ENCODE assay signal across 8 mouse cellular contexts in genomic region chr5:151232576-151233299, GRCm38 (mm10). TPM values are rescaled to one million over a fixed set of nuclear protein-coding genes. Genes with fewer than 3 reads are reported as not detected.
DNase-seq lines count a peak whose midpoint lies in the region; ATAC-seq and TF ChIP-seq lines count a peak whose summit lies in the region.

No protein-coding gene starts in this region.

- TF ChIP-seq CTCF in left cerebral cortex, adult 2 months (IDR thresholded peaks at IDR 0.05) = no peak
- TF ChIP-seq CTCF in olfactory bulb, adult 2 months (IDR thresholded peaks at IDR 0.05; ENCODE audit: insufficient read depth, low read depth, low read length) = no peak

- no peaks in the 10 kb centered on the region for H3K9me3 ChIP-seq in forebrain, embryonic 10.5 days
- H3K9me3 ChIP-seq in limb, embryonic 12.5 days = no peaks in the 10 kb centered on the region

- peaks cover 15% of the 10 kb centered on the region for H3K4me1 ChIP-seq in forebrain, embryonic 10.5 days
- peaks cover 15% of the 10 kb centered on the region for H3K4me1 ChIP-seq in limb, embryonic 12.5 days (replicated peaks)
- H3K4me1 ChIP-seq in olfactory bulb, adult 2 months (ENCODE audit: control insufficient read depth, insufficient read depth, low read length) = peaks cover 9% of the 10 kb centered on the region

- no peak overlapping the region for H3K9ac ChIP-seq in limb, embryonic 12.5 days (replicated peaks)

- intact Hi-C loops in left cerebral cortex, adult 2 months (cut with DNase I) = loop anchor here (5.0 kb wide), 1 partner anchor 90 kb away; no protein-coding TSS in a partner anchor
- intact Hi-C loops in left cerebral cortex, postnatal 36 days (cut with DNase I) = loop anchor here (10.0 kb wide), 2 partner anchors 88 to 132 kb away; no protein-coding TSS in a partner anchor

- no peak for ATAC-seq in limb, embryonic 12.5 days (ENCODE audit: insufficient number of reproducible peaks, insufficient read depth, low FRiP score, low TSS enrichment, low read depth)
- ATAC-seq in frontal cortex, adult (ENCODE audit: low TSS enrichment) = no peak

- H3K4me2 ChIP-seq in limb, embryonic 12.5 days = peak overlapping the region; percentile 91

- 0 out of 2 replicates have a peak overlapping the region, but pooled peaks have one; percentile 59 for H3K27ac ChIP-seq in left cerebral cortex, adult 2 months
- H3K27ac ChIP-seq in forebrain, embryonic 10.5 days = no peak overlapping the region
- H3K27ac ChIP-seq in limb, embryonic 12.5 days = no peak overlapping the region
- no peak overlapping the region for H3K27ac ChIP-seq in olfactory bulb, adult 2 months (ENCODE audit: insufficient read depth, low read depth, low read length)

- DNase-seq in left cerebral cortex, adult 2 months (ENCODE audit: extremely low spot score in 1 of 2, low spot score in 2 of 2) = no peak
- no peak for DNase-seq in left cerebral cortex, postnatal 36 days (ENCODE audit: low spot score in 2 of 2)
- no peak for DNase-seq in forebrain, embryonic 10.5 days (ENCODE audit: extremely low spot score, low spot score)
- no peak for DNase-seq in thymus, postnatal 25 days
- DNase-seq in urinary bladder, postnatal 14 days (ENCODE audit: low spot score) = no peak

- peaks cover 38% of the 10 kb centered on the region for H3K27me3 ChIP-seq in forebrain, embryonic 10.5 days (ENCODE audit: poor library complexity, severe bottlenecking)
- H3K27me3 ChIP-seq in limb, embryonic 12.5 days = peaks cover 36% of the 10 kb centered on the region

- H3K36me3 ChIP-seq in forebrain, embryonic 10.5 days (replicated peaks) = no peaks in the 10 kb centered on the region
- H3K36me3 ChIP-seq in limb, embryonic 12.5 days = no peaks in the 10 kb centered on the region

- no peak for TF ChIP-seq POLR2A in olfactory bulb, adult 2 months (IDR thresholded peaks at IDR 0.05; ENCODE audit: insufficient read depth, low read depth, low read length)

- H3K4me3 ChIP-seq in left cerebral cortex, adult 2 months = peak overlapping the region; percentile 67
- H3K4me3 ChIP-seq in forebrain, embryonic 10.5 days = peak overlapping the region; percentile 66
- H3K4me3 ChIP-seq in limb, embryonic 12.5 days (replicated peaks) = peak overlapping the region; percentile 56
- peak overlapping the region; percentile 60 for H3K4me3 ChIP-seq in olfactory bulb, adult 2 months (ENCODE audit: insufficient read depth, low read depth, low read length)

- 21% methylated on average over 9 of the region's 13 CpGs for WGBS in forebrain, embryonic 10.5 days
- 21% methylated on average over 10 of the region's 13 CpGs for WGBS in limb, embryonic 12.5 days
- 40% methylated on average over 12 of the region's 13 CpGs for WGBS in olfactory bulb, adult 2 months

RNA-seq across cellular contexts. Expression of gene Stard13, which starts 0.9 kb away (rescaled TPM):
- total RNA-seq in left cerebral cortex, adult 2 months (2021) = 10 to 100 TPM; 10.6 to 18.4 TPM
- total RNA-seq in left cerebral cortex, postnatal 36 days (2021) = 10 to 100 TPM; 10.1 to 11.1 TPM
- polyA plus RNA-seq in forebrain, embryonic 10.5 days (2016; fragmentation: Nextera tagmentation; extraction: Ambion mirVana) = 3.1 and 3.7 TPM in 2 replicates
- 7.1 and 7.9 TPM in 2 replicates for polyA plus RNA-seq in limb, embryonic 12.5 days (2016; fragmentation: Nextera tagmentation; extraction: Ambion mirVana)
- not detected in 2 replicates for polyA plus RNA-seq in olfactory bulb, adult 2 months (2012; ENCODE audit: insufficient read depth, insufficient read length, low replicate concordance, missing spikeins)
